Mouse (Mus musculus) brain, embryonic 14.5 days (tissue): ENCODE data around the gene Rdh19.

ENCODE experiments used
- CTCF ChIP-seq: fragments of 200-500 bp; IDR thresholded peaks from 2 replicates; pipeline ENCODE4 v1.5.1; 2012; ENCODE audit warnings: inconsistent platforms, mild to moderate bottlenecking, moderate library complexity, borderline replicate concordance; ENCODE audit not compliant: insufficient read depth, insufficient read length; ENCODE audit errors: extremely low read depth
- POLR2A ChIP-seq: fragments of 200-500 bp; IDR thresholded peaks from 2 replicates; pipeline ENCODE4 v1.6.1; 2012; ENCODE audit warnings: mild to moderate bottlenecking, inconsistent platforms, borderline replicate concordance; ENCODE audit not compliant: poor library complexity, insufficient read depth, insufficient read length, severe bottlenecking; ENCODE audit errors: extremely low read depth

GRCm38 (mm10) chr10:127888605-127889004 lies 38.9 kb downstream of the Rdh19 start, which contains the start of gene Rdh7:
- TF ChIP-seq CTCF (no peak), POLR2A (no peak)
